Mouse (Mus musculus): ENCODE measurements around the gene Hist1h4f. TPM values are rescaled to one million over a fixed set of nuclear protein-coding genes. Genes with fewer than 3 reads are reported as not detected.
A peak's percentile ranks its signal among the peaks of the same experiment; 100 is the strongest.
"Not testable (repeated sequence)": the region's sequence is repeated elsewhere in the genome, so short reads cannot be mapped to it uniquely, and the experiment has no call there.

The Hist1h4f gene
- polyA plus RNA-seq, 1 experiment from 2014 or later, result 2.0 TPM

GRCm38 (mm10) chr13:23571504-23572217, 20.2 kb upstream of the Hist1h4f start:
- H3K9me3 ChIP-seq (ENCODE audit: low read length); H3K36me3 ChIP-seq (ENCODE audit: insufficient read depth, low read length); ATAC-seq (ENCODE audit: low FRiP score, low TSS enrichment); H3K27me3 ChIP-seq (ENCODE audit: insufficient read depth, low read length): not testable (repeated sequence)
- Histone ChIP-seq H3K9ac (replicated peaks; ENCODE audit: low read length) (peak overlapping the region; percentile 75), H3K4me2 (replicated peaks; ENCODE audit: low read depth, low read length) (peak overlapping the region; percentile 78), H3K27ac (ENCODE audit: low read length) (peak overlapping the region; percentile 97), H3K4me1 (ENCODE audit: insufficient read depth, low read length) (peaks cover 15% of the 10 kb centered on the region), H3K4me3 (ENCODE audit: low read length) (peak overlapping the region; percentile 57)
- under 1% methylated on average over 8 of the region's 34 CpGs for WGBS

- Histone ChIP-seq H3K4me2 (replicated peaks; ENCODE audit: low read depth, low read length) (peak within 1 kb of the TSS; percentile 78), H3K9ac (replicated peaks; ENCODE audit: low read length) (peak within 1 kb of the TSS; percentile 75), H3K4me3 (ENCODE audit: low read length) (peak within 1 kb of the TSS; percentile 57), H3K27me3 (ENCODE audit: insufficient read depth, low read length) (no peaks in the 10 kb centered on the region), H3K36me3 (ENCODE audit: insufficient read depth, low read length) (no peaks in the 10 kb centered on the region), H3K9me3 (ENCODE audit: low read length) (no peaks in the 10 kb centered on the region), H3K27ac (ENCODE audit: low read length) (peak within 1 kb of the TSS; percentile 97), H3K4me1 (ENCODE audit: insufficient read depth, low read length) (peaks cover 10% of the 10 kb centered on the region)
- WGBS, result 0% methylated on average over 18 of the region's 18 CpGs
- peak; percentile 91 for ATAC-seq (ENCODE audit: low FRiP score, low TSS enrichment)
These were observed 19.6 kb upstream of the Hist1h4f start, which contains the start of the genes Hist1h2ae and Hist1h2bg for GRCm38 (mm10) chr13:23571022-23571503. TSS of gene Hist1h2ae (minus strand) at chr13:23571220. TSS of gene Hist1h2bg (plus strand) at chr13:23571396.

- under 1% methylated on average over 20 of the region's 41 CpGs for WGBS
- H3K27me3 ChIP-seq (ENCODE audit: insufficient read depth, low read length); H3K9me3 ChIP-seq (ENCODE audit: low read length); H3K4me1 ChIP-seq (ENCODE audit: insufficient read depth, low read length); H3K36me3 ChIP-seq (ENCODE audit: insufficient read depth, low read length); ATAC-seq (ENCODE audit: low FRiP score, low TSS enrichment): not testable (repeated sequence)
- H3K4me2 ChIP-seq (replicated peaks; ENCODE audit: low read depth, low read length), result peak overlapping the region; percentile 54
- H3K27ac ChIP-seq (ENCODE audit: low read length), result peak overlapping the region; percentile 97
- peak overlapping the region; percentile 61 for H3K9ac ChIP-seq (replicated peaks; ENCODE audit: low read length)
- H3K4me3 ChIP-seq (ENCODE audit: low read length), result peak overlapping the region; percentile 57
These were observed 19.0 kb upstream of the Hist1h4f start for GRCm38 (mm10) chr13:23570261-23571021.

- peaks cover under 1% of the 10 kb centered on the region; the same call in 1 of the 2 replicates for H3K4me1 ChIP-seq (ENCODE audit: insufficient read depth, low read length)
- no peak overlapping the region for H3K9ac ChIP-seq (replicated peaks; ENCODE audit: low read length)
- H3K36me3 ChIP-seq (ENCODE audit: insufficient read depth, low read length), result no peaks in the 10 kb centered on the region
- peak overlapping the region; percentile 100 for H3K27ac ChIP-seq (ENCODE audit: low read length)
- H3K4me2 ChIP-seq (replicated peaks; ENCODE audit: low read depth, low read length), result no peak overlapping the region
- H3K27me3 ChIP-seq (ENCODE audit: insufficient read depth, low read length), result no peaks in the 10 kb centered on the region
- H3K9me3 ChIP-seq (ENCODE audit: low read length), result no peaks in the 10 kb centered on the region
- ATAC-seq (ENCODE audit: low FRiP score, low TSS enrichment), result no peak
- H3K4me3 ChIP-seq (ENCODE audit: low read length), result no peak overlapping the region
- 72% methylated on average over 2 of the region's 2 CpGs for WGBS
These were observed 13.0 kb upstream of the Hist1h4f start for GRCm38 (mm10) chr13:23564482-23564881.

- Histone ChIP-seq H3K4me3 (ENCODE audit: low read length) (peak overlapping the region; percentile 37), H3K27me3 (ENCODE audit: insufficient read depth, low read length) (no peaks in the 10 kb centered on the region), H3K4me2 (replicated peaks; ENCODE audit: low read depth, low read length) (peak overlapping the region; percentile 77), H3K9me3 (ENCODE audit: low read length) (no peaks in the 10 kb centered on the region), H3K9ac (replicated peaks; ENCODE audit: low read length) (peak overlapping the region; percentile 74), H3K27ac (ENCODE audit: low read length) (peak overlapping the region; percentile 100), H3K4me1 (ENCODE audit: insufficient read depth, low read length) (no peaks in the 10 kb centered on the region; the same call in 1 of the 2 replicates), H3K36me3 (ENCODE audit: insufficient read depth, low read length) (no peaks in the 10 kb centered on the region)
- WGBS, result 3% methylated on average over 18 of the region's 18 CpGs
- ATAC-seq (ENCODE audit: low FRiP score, low TSS enrichment), result peak; percentile 64
These were observed 11.4 kb upstream of the Hist1h4f start for GRCm38 (mm10) chr13:23562699-23563462.

- Histone ChIP-seq H3K4me3 (ENCODE audit: low read length) (peak within 1 kb of the TSS; percentile 47), H3K4me2 (replicated peaks; ENCODE audit: low read depth, low read length) (peak within 1 kb of the TSS; percentile 77), H3K27ac (ENCODE audit: low read length) (peak within 1 kb of the TSS; percentile 100), H3K9ac (replicated peaks; ENCODE audit: low read length) (peak within 1 kb of the TSS; percentile 74)
- WGBS, result 1% methylated on average over 55 of the region's 67 CpGs
- H3K27me3 ChIP-seq (ENCODE audit: insufficient read depth, low read length); H3K36me3 ChIP-seq (ENCODE audit: insufficient read depth, low read length); H3K4me1 ChIP-seq (ENCODE audit: insufficient read depth, low read length); H3K9me3 ChIP-seq (ENCODE audit: low read length): not testable (repeated sequence)
- ATAC-seq (ENCODE audit: low FRiP score, low TSS enrichment), result peak; percentile 95
These were observed 10.6 kb upstream of the Hist1h4f start, which contains the start of gene Hist1h3e for GRCm38 (mm10) chr13:23561883-23562659. TSS of gene Hist1h3e (minus strand) at chr13:23562369.

- 0% methylated on average over 2 of the region's 5 CpGs for WGBS
- H3K4me1 ChIP-seq (ENCODE audit: insufficient read depth, low read length); ATAC-seq (ENCODE audit: low FRiP score, low TSS enrichment); H3K36me3 ChIP-seq (ENCODE audit: insufficient read depth, low read length); H3K27me3 ChIP-seq (ENCODE audit: insufficient read depth, low read length); H3K9ac ChIP-seq (replicated peaks; ENCODE audit: low read length); H3K9me3 ChIP-seq (ENCODE audit: low read length): not testable (repeated sequence)
- Histone ChIP-seq H3K4me2 (replicated peaks; ENCODE audit: low read depth, low read length) (peak overlapping the region; percentile 77), H3K4me3 (ENCODE audit: low read length) (peak overlapping the region; percentile 47), H3K27ac (ENCODE audit: low read length) (peak overlapping the region; percentile 100)
These were observed 10.1 kb upstream of the Hist1h4f start for GRCm38 (mm10) chr13:23561531-23561882.

DNA sequence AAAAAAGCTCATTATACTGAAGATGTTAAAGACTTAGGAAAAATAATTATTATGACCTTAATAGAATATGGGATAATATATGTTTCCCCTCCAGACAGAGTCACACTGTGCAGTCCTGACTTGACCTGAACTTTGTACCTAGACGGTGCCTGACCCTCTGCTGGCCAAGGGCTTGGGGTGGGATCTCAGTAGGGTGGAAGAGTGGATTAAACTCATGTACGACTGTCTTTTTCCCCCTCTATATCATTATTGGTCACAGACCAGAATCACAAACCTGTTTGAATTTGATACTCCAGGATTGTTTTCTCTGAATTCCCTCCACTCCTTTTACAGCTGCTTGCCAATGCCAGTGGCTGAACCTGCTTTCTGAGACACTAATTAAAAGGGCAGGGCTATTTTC, 9.3 kb upstream of the Hist1h4f start:
- not testable (repeated sequence) for H3K36me3 ChIP-seq (ENCODE audit: insufficient read depth, low read length); H3K9me3 ChIP-seq (ENCODE audit: low read length); H3K27me3 ChIP-seq (ENCODE audit: insufficient read depth, low read length); H3K9ac ChIP-seq (replicated peaks; ENCODE audit: low read length); H3K4me3 ChIP-seq (ENCODE audit: low read length); H3K4me1 ChIP-seq (ENCODE audit: insufficient read depth, low read length); ATAC-seq (ENCODE audit: low FRiP score, low TSS enrichment)
- 4% methylated on average over 2 of the region's 2 CpGs for WGBS
- Histone ChIP-seq H3K4me2 (replicated peaks; ENCODE audit: low read depth, low read length) (0 out of 2 replicates have a peak overlapping the region, but pooled peaks have one; percentile 23), H3K27ac (ENCODE audit: low read length) (peak overlapping the region; percentile 43; the same call in 1 of the 2 replicates)

GRCm38 (mm10) chr13:23556906-23557305, 5.5 kb upstream of the Hist1h4f start:
- H3K4me2 ChIP-seq (replicated peaks; ENCODE audit: low read depth, low read length), result peak overlapping the region; percentile 60
- peak overlapping the region; percentile 76 for H3K27ac ChIP-seq (ENCODE audit: low read length)
- peaks cover 12% of the 10 kb centered on the region for H3K4me1 ChIP-seq (ENCODE audit: insufficient read depth, low read length)
- no peaks in the 10 kb centered on the region for H3K27me3 ChIP-seq (ENCODE audit: insufficient read depth, low read length)
- ATAC-seq (ENCODE audit: low FRiP score, low TSS enrichment), result no peak
- 72% methylated on average over 3 of the region's 3 CpGs for WGBS
- peak overlapping the region; percentile 5; the same call in 1 of the 2 replicates for H3K4me3 ChIP-seq (ENCODE audit: low read length)
- H3K9me3 ChIP-seq (ENCODE audit: low read length), result no peaks in the 10 kb centered on the region
- H3K36me3 ChIP-seq (ENCODE audit: insufficient read depth, low read length), result no peaks in the 10 kb centered on the region
- peak overlapping the region; percentile 46; the same call in 1 of the 2 replicates for H3K9ac ChIP-seq (replicated peaks; ENCODE audit: low read length)

Measured in kidney, embryonic 16.5 days (tissue).